Mouse (Mus musculus) kidney, postnatal 36 days (tissue): ENCODE measurements around the gene Zfp579.

Experiments
- DNase-seq, 2 experiments: peaks; one replicate each; pipeline ENCODE4 v3.0.0; 2021 to 2022; ENCODE audit warnings: mixed read lengths in 2 of 2

The Zfp579 gene

GRCm38 (mm10) chr7:4953815-4954445, 42.0 kb downstream of the Zfp579 start:
- DNase-seq = no peak

DNA sequence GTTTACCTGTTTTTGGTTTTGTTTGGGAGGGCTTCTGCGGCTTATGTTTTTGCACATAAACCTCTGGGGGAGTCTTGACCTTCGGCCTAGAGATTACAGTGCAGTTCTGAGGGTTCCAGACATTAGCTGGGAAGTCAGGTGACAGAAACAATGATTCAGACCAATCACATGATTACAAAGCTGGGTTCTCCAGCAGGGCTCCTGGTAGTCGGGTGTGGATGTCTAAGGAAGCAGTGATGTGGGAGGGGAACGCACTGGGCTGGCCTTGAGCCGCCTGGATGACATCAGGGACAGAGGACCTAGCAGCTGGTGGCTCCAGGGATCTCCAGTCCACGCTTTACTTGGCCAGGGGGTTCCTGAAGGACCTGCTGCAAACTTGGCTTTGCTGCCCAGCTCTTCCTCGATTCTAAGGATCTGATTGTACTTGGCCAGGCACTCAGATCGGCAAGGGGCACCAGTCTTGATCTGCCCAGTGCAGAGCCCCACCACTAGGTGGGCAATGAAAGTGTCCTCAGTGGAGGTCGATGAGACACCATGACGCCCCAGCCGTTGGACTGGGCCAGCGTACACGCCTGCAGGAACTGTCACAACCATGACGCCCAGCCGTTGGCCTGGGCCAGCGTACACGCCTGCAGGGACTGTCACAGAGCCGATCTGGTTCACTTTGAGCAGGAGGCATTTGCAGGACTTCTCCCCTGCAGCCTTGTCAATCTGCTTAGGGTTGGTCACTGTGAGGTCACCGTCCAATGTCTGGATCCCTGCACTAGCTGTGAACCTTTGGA, 45.2 kb downstream of the Zfp579 start:
- no peak for DNase-seq

GRCm38 (mm10) chr7:4948386-4948785, 47.6 kb downstream of the Zfp579 start:
- DNase-seq = no peak

- DNase-seq = no peak
These were observed 48.1 kb downstream of the Zfp579 start for GRCm38 (mm10) chr7:4947855-4948254.

DNA sequence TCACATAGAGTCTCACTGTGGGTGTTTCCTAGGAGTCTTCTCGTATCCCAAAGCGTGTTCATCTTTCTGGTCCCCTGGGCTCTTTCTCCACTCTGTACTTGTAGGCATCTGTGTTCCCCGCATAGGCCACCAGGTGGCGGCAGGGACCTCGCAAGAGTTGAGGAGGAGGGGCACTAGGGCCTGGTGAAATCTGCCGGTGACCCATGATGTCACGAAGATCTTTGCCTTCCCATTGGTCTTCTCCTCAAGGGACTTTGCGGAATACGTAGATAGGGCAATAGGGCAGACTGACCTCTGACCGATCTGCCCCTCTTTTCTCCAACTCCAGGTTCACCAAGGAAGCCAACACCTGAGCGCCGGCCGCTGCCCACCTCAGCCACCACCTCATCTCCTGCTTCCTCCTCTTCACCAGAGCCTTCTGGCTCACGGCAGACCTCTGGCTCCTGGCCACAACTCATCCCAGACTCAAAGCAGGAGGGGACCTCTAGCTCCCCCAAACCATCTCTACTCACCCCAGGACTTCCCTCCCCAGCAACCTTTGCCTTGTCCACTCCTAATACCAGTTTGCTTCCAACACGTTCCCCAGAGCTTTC, 52.6 kb downstream of the Zfp579 start:
- peak; percentile 94 to 96 for DNase-seq

- no peak for DNase-seq
These were observed 53.3 kb downstream of the Zfp579 start for GRCm38 (mm10) chr7:4942673-4943072.

- DNase-seq = peak; percentile 88 to 92
These were observed 55.9 kb downstream of the Zfp579 start for GRCm38 (mm10) chr7:4940068-4940479.

- DNase-seq = peak; percentile 69 to 89
These were observed 57.5 kb downstream of the Zfp579 start for GRCm38 (mm10) chr7:4938456-4938855.

GRCm38 (mm10) chr7:4937392-4937791, 58.6 kb downstream of the Zfp579 start:
- no peak for DNase-seq

GRCm38 (mm10) chr7:4936832-4937231, 59.1 kb downstream of the Zfp579 start:
- DNase-seq = no peak

DNA sequence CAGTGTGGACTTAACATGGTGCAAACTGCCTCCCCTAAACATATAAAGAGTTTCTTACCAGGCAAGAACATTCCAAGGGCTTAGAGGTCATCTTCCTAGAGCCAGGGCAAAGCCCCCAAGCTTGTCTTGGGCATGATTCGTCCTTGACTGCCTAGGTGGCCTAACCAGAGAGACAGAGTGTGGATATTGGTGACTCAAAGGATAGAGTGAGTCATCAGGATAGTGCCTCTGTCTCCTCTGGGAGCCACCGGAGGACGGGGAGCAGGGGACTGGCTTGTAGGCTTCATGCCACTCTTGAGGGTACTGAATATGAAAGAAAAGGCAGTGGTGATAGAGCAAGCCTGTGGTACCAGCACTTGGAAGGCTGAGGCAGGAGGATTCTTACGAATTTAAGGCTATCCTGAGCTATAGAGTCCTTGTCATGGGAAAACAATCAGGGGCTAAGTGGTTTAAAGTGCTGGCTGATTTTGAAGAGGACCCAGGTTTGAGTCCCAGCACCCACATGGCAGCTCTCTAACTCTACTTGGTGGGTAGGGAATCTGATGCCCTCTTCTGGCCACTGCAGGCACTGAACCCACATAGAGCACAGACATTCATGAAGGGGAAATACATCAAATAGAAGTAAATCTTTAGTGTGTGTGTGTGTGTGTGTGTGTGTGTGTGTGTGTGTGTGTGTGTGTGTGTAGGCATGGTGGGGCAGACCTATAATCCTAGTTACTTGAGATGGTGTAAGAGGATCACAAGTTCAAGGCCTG, 61.6 kb downstream of the Zfp579 start:
- no peak for DNase-seq
